Mouse (Mus musculus): Measurements from ENCODE around the gene Arl4c. TPM values are rescaled to one million over a fixed set of nuclear protein-coding genes. Genes with fewer than 3 reads are reported as not detected.
"Not testable (repeated sequence)": the region's sequence is repeated elsewhere in the genome, so short reads cannot be mapped to it uniquely, and the experiment has no call there.

Gene Arl4c
- polyA plus RNA-seq, 1 experiment, result 48.9 TPM

- H3K27ac ChIP-seq (ENCODE audit: insufficient read depth, low read length), result no peak overlapping the region
- peak in 1 of 2 experiments; percentile 8 for DNase-seq
- H3K27me3 ChIP-seq (ENCODE audit: control insufficient read depth, insufficient read depth, low read length), result no peaks in the 10 kb centered on the region; the same call in 1 of the 2 replicates
- TF ChIP-seq CTCF (IDR thresholded peaks at IDR 0.05; ENCODE audit: borderline replicate concordance, insufficient read depth, low read depth, low read length) (no peak), POLR2A (IDR thresholded peaks at IDR 0.05; ENCODE audit: borderline replicate concordance, insufficient read depth, low read length) (no peak)
- 14% methylated on average over 5 of the region's 5 CpGs for WGBS
- H3K4me3 ChIP-seq (replicated peaks; ENCODE audit: insufficient read depth, low read depth, low read length), result no peak overlapping the region
- H3K4me1 ChIP-seq (ENCODE audit: control insufficient read depth, insufficient read depth, low read length), result no peaks in the 10 kb centered on the region
Measured at GRCm38 (mm10) chr1:88643181-88643823, 58.7 kb downstream of the Arl4c start.

GRCm38 (mm10) chr1:88642735-88643134, 59.3 kb downstream of the Arl4c start:
- Histone ChIP-seq H3K4me3 (replicated peaks; ENCODE audit: insufficient read depth, low read depth, low read length) (no peak overlapping the region), H3K4me1 (ENCODE audit: control insufficient read depth, insufficient read depth, low read length) (no peaks in the 10 kb centered on the region), H3K27me3 (ENCODE audit: control insufficient read depth, insufficient read depth, low read length) (no peaks in the 10 kb centered on the region; the same call in 1 of the 2 replicates), H3K27ac (ENCODE audit: insufficient read depth, low read length) (no peak overlapping the region)
- TF ChIP-seq POLR2A (IDR thresholded peaks at IDR 0.05; ENCODE audit: borderline replicate concordance, insufficient read depth, low read length), result no peak
- no peak for TF ChIP-seq CTCF (IDR thresholded peaks at IDR 0.05; ENCODE audit: borderline replicate concordance, insufficient read depth, low read depth, low read length)
- 36% methylated on average over 4 of the region's 4 CpGs for WGBS
- DNase-seq, result no peak

GRCm38 (mm10) chr1:88641678-88642215, 60.3 kb downstream of the Arl4c start:
- H3K4me1 ChIP-seq (ENCODE audit: control insufficient read depth, insufficient read depth, low read length), result no peaks in the 10 kb centered on the region
- no peaks in the 10 kb centered on the region; the same call in 1 of the 2 replicates for H3K27me3 ChIP-seq (ENCODE audit: control insufficient read depth, insufficient read depth, low read length)
- no peak for DNase-seq
- 82% methylated on average over 2 of the region's 2 CpGs for WGBS
- H3K4me3 ChIP-seq (replicated peaks; ENCODE audit: insufficient read depth, low read depth, low read length), result no peak overlapping the region
- H3K27ac ChIP-seq (ENCODE audit: insufficient read depth, low read length), result no peak overlapping the region
- TF ChIP-seq POLR2A (IDR thresholded peaks at IDR 0.05; ENCODE audit: borderline replicate concordance, insufficient read depth, low read length), result no peak
- no peak for TF ChIP-seq CTCF (IDR thresholded peaks at IDR 0.05; ENCODE audit: borderline replicate concordance, insufficient read depth, low read depth, low read length)

- 98% methylated on average over 3 of the region's 3 CpGs for WGBS
- no peak for DNase-seq
- Histone ChIP-seq H3K27me3 (ENCODE audit: control insufficient read depth, insufficient read depth, low read length) (no peaks in the 10 kb centered on the region; the same call in 1 of the 2 replicates), H3K4me1 (ENCODE audit: control insufficient read depth, insufficient read depth, low read length) (no peaks in the 10 kb centered on the region), H3K27ac (ENCODE audit: insufficient read depth, low read length) (no peak overlapping the region), H3K4me3 (replicated peaks; ENCODE audit: insufficient read depth, low read depth, low read length) (no peak overlapping the region)
- TF ChIP-seq CTCF (IDR thresholded peaks at IDR 0.05; ENCODE audit: borderline replicate concordance, insufficient read depth, low read depth, low read length) (no peak), POLR2A (IDR thresholded peaks at IDR 0.05; ENCODE audit: borderline replicate concordance, insufficient read depth, low read length) (no peak)
Measured at GRCm38 (mm10) chr1:88641194-88641593, 60.8 kb downstream of the Arl4c start.

- 53% methylated on average over 10 of the region's 10 CpGs for WGBS
Measured at GRCm38 (mm10) chr1:88639432-88640281, 62.4 kb downstream of the Arl4c start.

GRCm38 (mm10) chr1:88638622-88639021, 63.4 kb downstream of the Arl4c start:
- no peak overlapping the region for H3K4me3 ChIP-seq (replicated peaks; ENCODE audit: insufficient read depth, low read depth, low read length)
- TF ChIP-seq POLR2A (IDR thresholded peaks at IDR 0.05; ENCODE audit: borderline replicate concordance, insufficient read depth, low read length) (no peak), CTCF (IDR thresholded peaks at IDR 0.05; ENCODE audit: borderline replicate concordance, insufficient read depth, low read depth, low read length) (no peak)
- WGBS, result 93% methylated on average over 4 of the region's 4 CpGs
- H3K27ac ChIP-seq (ENCODE audit: insufficient read depth, low read length), result no peak overlapping the region
- H3K27me3 ChIP-seq (ENCODE audit: control insufficient read depth, insufficient read depth, low read length), result no peaks in the 10 kb centered on the region; the same call in 1 of the 2 replicates
- DNase-seq, result no peak
- no peaks in the 10 kb centered on the region for H3K4me1 ChIP-seq (ENCODE audit: control insufficient read depth, insufficient read depth, low read length)

More at GRCm38 (mm10) chr1:88639432-88640281, 62.4 kb downstream of the Arl4c start:
- Histone ChIP-seq H3K4me3 (replicated peaks; ENCODE audit: insufficient read depth, low read depth, low read length) (no peak overlapping the region), H3K27ac (ENCODE audit: insufficient read depth, low read length) (no peak overlapping the region), H3K4me1 (ENCODE audit: control insufficient read depth, insufficient read depth, low read length) (no peaks in the 10 kb centered on the region), H3K27me3 (ENCODE audit: control insufficient read depth, insufficient read depth, low read length) (no peaks in the 10 kb centered on the region; the same call in 1 of the 2 replicates)
- DNase-seq, result no peak
- TF ChIP-seq CTCF (IDR thresholded peaks at IDR 0.05; ENCODE audit: borderline replicate concordance, insufficient read depth, low read depth, low read length), result no peak
- no peak for TF ChIP-seq POLR2A (IDR thresholded peaks at IDR 0.05; ENCODE audit: borderline replicate concordance, insufficient read depth, low read length)

GRCm38 (mm10) chr1:88636579-88637161, 65.4 kb downstream of the Arl4c start:
- not testable (repeated sequence) for H3K4me3 ChIP-seq (replicated peaks; ENCODE audit: insufficient read depth, low read depth, low read length); H3K27me3 ChIP-seq (ENCODE audit: control insufficient read depth, insufficient read depth, low read length); DNase-seq; H3K4me1 ChIP-seq (ENCODE audit: control insufficient read depth, insufficient read depth, low read length); H3K27ac ChIP-seq (ENCODE audit: insufficient read depth, low read length)
- 83% methylated on average over 2 of the region's 2 CpGs for WGBS
